Comparison of ENCODE assay signal across 9 mouse cellular contexts in the genomic region with DNA sequence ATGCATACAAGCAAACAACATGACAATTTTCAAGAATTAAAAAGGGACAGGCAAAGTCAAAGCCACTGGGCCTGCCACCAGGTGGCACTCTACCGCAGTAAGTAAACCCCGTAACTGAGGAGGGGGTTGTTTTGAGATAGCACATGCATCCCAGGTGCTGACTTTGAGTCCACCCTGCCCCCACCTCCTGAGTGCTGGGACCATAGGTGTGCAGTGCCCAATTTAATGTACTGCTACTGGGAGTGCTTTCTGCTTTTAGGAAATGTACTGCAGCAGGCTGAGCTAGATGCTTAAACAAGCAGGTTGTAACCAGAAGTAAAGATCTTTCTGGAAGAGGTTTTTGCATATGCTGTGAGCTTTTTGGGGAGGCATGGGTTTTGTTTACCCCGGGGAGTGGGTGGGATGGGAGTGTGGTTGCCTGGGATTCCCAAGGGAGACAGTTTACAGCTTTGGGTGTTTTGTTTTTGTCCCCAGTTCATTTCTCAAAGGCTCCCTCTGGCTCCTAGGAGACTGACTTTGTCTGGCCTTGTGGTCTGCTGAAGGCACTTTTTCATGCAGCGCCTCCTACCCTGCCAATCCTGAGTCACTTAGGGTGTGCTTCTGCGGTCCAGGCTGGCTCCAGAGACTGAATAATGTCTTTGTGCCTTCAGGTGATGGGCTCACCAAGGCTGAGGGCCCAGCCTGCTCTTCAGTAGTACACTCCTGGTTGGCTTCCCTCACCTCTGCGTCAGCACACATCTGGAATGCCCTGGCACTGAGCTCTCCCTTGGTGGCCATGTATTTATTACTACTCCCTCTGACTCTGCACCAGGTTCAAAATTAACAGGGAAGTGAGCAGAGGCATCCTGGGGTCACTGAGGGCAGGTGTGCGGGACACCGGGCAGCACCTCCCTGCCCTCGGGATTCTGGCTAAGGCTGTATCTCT. TPM values are rescaled to one million over a fixed set of nuclear protein-coding genes. Genes with fewer than 3 reads are reported as not detected.
DNase-seq lines count a peak whose midpoint lies in the region; ATAC-seq and TF ChIP-seq lines count a peak whose summit lies in the region.
"Had no signal": no experiment of that assay in that cellular context is flagged by ENCODE, and none has a peak within 500 bp of the region (broad histone marks: within the 10 kb centered on the region; RNA-seq: fewer than 3 reads in every experiment).

No protein-coding gene starts in this region.

- H3K4me3 ChIP-seq in testis, adult 2 months (ENCODE audit: control insufficient read depth, low read depth, low read length), result no peak overlapping the region
- H3K4me3 ChIP-seq in neural tube, embryonic 11.5 days (ENCODE audit: low read depth, low read length), result no peak overlapping the region
- H3K4me3 ChIP-seq: liver, embryonic 15.5 days had no signal

- H3K9me3 ChIP-seq in neural tube, embryonic 11.5 days (ENCODE audit: control insufficient read depth, low read length), result no peaks in the 10 kb centered on the region
- H3K9me3 ChIP-seq: liver, embryonic 15.5 days had no signal

- no peaks in the 10 kb centered on the region for H3K27me3 ChIP-seq in testis, adult 2 months (ENCODE audit: control insufficient read depth, insufficient read depth, low read length)
- H3K27me3 ChIP-seq in neural tube, embryonic 11.5 days (ENCODE audit: control insufficient read depth, insufficient read depth, low read length), result no peaks in the 10 kb centered on the region

- peaks cover 2% of the 10 kb centered on the region; the same call in 1 of the 2 replicates for H3K36me3 ChIP-seq in testis, adult 2 months (ENCODE audit: control insufficient read depth, insufficient read depth, low read length)
- peaks cover 15% of the 10 kb centered on the region for H3K36me3 ChIP-seq in neural tube, embryonic 11.5 days (ENCODE audit: control insufficient read depth, insufficient read depth, low read length)

- peaks cover 18% of the 10 kb centered on the region for H3K4me1 ChIP-seq in testis, adult 2 months (ENCODE audit: control insufficient read depth, insufficient read depth, low read length)
- peaks cover 17% of the 10 kb centered on the region for H3K4me1 ChIP-seq in neural tube, embryonic 11.5 days (ENCODE audit: control insufficient read depth, insufficient read depth, low read length)

- DNase-seq in frontal cortex, postnatal 36 days (ENCODE audit: low spot score in 2 of 2), result peak; percentile 30 to 42
- DNase-seq in testis, postnatal 14 days (ENCODE audit: low spot score), result no peak
- peak; percentile 64 to 67 for DNase-seq in cerebellum, postnatal 36 days
- DNase-seq in kidney, postnatal 10 days, result peak; percentile 79
- DNase-seq in neural tube, embryonic 11.5 days (ENCODE audit: low spot score), result peak; percentile 63
- no peak for DNase-seq in ovary, adult 18-20 months (ENCODE audit: low spot score)

- 66% methylated on average over 9 of the region's 9 CpGs for WGBS in neural tube, embryonic 11.5 days

- no peak overlapping the region for H3K27ac ChIP-seq in testis, adult 2 months (ENCODE audit: control insufficient read depth, insufficient read depth, low read depth, low read length)
- H3K27ac ChIP-seq in neural tube, embryonic 11.5 days (ENCODE audit: low read depth, low read length), result no peak overlapping the region
- H3K27ac ChIP-seq: liver, embryonic 15.5 days had no signal

- H3K4me2 ChIP-seq in neural tube, embryonic 11.5 days (ENCODE audit: low read depth), result no peak overlapping the region
- H3K4me2 ChIP-seq: liver, embryonic 15.5 days had no signal

- H3K9ac ChIP-seq in neural tube, embryonic 11.5 days (ENCODE audit: low read length), result no peak overlapping the region
- H3K9ac ChIP-seq: liver, embryonic 15.5 days had no signal

- TF ChIP-seq CTCF in testis, adult 2 months (IDR thresholded peaks at IDR 0.05; ENCODE audit: control insufficient read depth, insufficient read depth, insufficient replicate concordance, low read depth, low read length), result peak; percentile 42; the same call in 1 of the 2 replicates

- no peak for ATAC-seq in frontal cortex, adult (ENCODE audit: low TSS enrichment)
- ATAC-seq in neural tube, embryonic 11.5 days (ENCODE audit: insufficient read depth, low FRiP score, low TSS enrichment), result no peak

- no peak for TF ChIP-seq POLR2A in testis, adult 2 months (IDR thresholded peaks at IDR 0.05; ENCODE audit: control insufficient read depth, low read depth, low read length)

RNA-seq across cellular contexts. Expression of a gene that starts 2.2 kb away (rescaled TPM):
- 13.9 and 15.2 TPM in 2 replicates for polyA plus RNA-seq in testis, adult 2 months (2012; rRNA removed)
- 20.6 and 24.6 TPM in 2 replicates for polyA plus RNA-seq in neural tube, embryonic 11.5 days (2014; fragmentation: Nextera tagmentation; extraction: Ambion mirVana)

RNA-seq across cellular contexts. Expression of a gene that starts 4.7 kb away (rescaled TPM):
- 600 and 645 TPM in 2 replicates for polyA plus RNA-seq in testis, adult 2 months (2012; rRNA removed)
- polyA plus RNA-seq in neural tube, embryonic 11.5 days (2014; fragmentation: Nextera tagmentation; extraction: Ambion mirVana), result 826 and 967 TPM in 2 replicates

RNA-seq across cellular contexts. Expression of a gene that starts 54.2 kb away (rescaled TPM):
- 57.5 and 61.2 TPM in 2 replicates for polyA plus RNA-seq in testis, adult 2 months (2012; rRNA removed)
- polyA plus RNA-seq in neural tube, embryonic 11.5 days (2014; fragmentation: Nextera tagmentation; extraction: Ambion mirVana), result 1.7 and 2.5 TPM in 2 replicates

Comparison
In these comparisons a context has a peak if more than half of its experiments do, and no peak if none do; other contexts are left out.
1. DNase-seq: peak in frontal cortex, postnatal 36 days (2 of 2), cerebellum, postnatal 36 days (2 of 2), kidney, postnatal 10 days (single experiment) and neural tube, embryonic 11.5 days (single experiment); none in testis, postnatal 14 days (single experiment) and ovary, adult 18-20 months (single experiment).
2. RNA of a gene that starts 54.2 kb away (polyA plus RNA-seq): 57.5 to 61.2 TPM in testis, adult 2 months; 1.7 to 2.5 TPM in neural tube, embryonic 11.5 days; every median in the first group is over 10 times any median in the second.